Mouse (Mus musculus) adrenal gland, postnatal 4 days (tissue): ENCODE measurements around the gene Dcst2. TPM values are rescaled to one million over a fixed set of nuclear protein-coding genes. Genes with fewer than 3 reads are reported as not detected.

Experiments
- DNase-seq, 2 experiments: peaks; one replicate each; pipeline ENCODE4 v3.0.0; 2021 to 2022; ENCODE audit warnings: low spot score in 2 of 2, mixed read lengths in 2 of 2
- total RNA-seq, 2 experiments: library from RNA; stranded (reverse); gene quantifications; 2 replicates each; pipeline ENCODE4 v1.2.3; 2021

Dcst2 gene
- total RNA-seq, 2 experiments from 2014 or later = 0.25 to 0.48 TPM

DNA sequence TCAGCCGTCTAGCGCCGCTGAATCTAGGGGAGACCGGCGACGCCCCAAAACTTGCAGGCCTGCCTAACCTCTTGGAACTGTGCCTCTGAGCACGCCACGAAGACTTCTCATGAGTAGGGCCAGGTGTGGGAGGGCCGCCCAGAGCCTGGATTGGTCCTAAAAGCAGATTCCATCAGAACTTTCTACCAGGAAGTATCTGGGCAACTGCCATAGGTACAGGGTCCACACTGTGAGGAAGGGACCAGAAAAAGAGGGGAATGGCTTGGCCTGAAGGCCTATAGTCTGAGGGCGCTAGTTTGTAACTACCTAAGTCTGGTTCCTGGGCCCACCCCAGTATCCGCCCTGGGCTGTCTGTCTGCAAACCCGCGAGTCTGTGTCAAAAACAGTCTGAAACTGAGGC lies 30.2 kb upstream of the Dcst2 start:
- DNase-seq = no peak

GRCm38 (mm10) chr3:89332013-89332412 lies 29.8 kb upstream of the Dcst2 start:
- DNase-seq = no peak

DNA sequence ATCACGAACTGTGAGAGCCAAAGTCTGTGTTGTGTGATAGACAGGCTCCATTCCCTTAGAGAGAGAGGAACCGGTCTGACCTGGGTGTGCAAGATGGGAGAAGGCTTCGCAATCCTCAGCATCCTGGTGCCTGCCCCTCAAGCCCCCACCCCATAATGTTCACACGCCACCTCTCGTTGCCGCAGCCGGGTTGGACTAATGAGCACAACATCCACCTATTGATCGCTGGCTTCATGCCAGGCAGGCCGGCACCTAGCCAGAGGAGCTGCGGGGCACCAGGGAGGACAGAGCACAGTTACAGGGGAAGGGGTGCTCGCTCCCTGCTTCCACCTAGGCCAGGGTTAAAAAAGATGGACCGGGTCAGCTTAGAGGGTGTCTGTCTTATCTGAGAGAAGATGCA lies 29.3 kb upstream of the Dcst2 start:
- no peak for DNase-seq

GRCm38 (mm10) chr3:89333053-89333452 lies 28.7 kb upstream of the Dcst2 start:
- DNase-seq = no peak

GRCm38 (mm10) chr3:89336529-89336928 lies 25.2 kb upstream of the Dcst2 start:
- DNase-seq = no peak

DNA sequence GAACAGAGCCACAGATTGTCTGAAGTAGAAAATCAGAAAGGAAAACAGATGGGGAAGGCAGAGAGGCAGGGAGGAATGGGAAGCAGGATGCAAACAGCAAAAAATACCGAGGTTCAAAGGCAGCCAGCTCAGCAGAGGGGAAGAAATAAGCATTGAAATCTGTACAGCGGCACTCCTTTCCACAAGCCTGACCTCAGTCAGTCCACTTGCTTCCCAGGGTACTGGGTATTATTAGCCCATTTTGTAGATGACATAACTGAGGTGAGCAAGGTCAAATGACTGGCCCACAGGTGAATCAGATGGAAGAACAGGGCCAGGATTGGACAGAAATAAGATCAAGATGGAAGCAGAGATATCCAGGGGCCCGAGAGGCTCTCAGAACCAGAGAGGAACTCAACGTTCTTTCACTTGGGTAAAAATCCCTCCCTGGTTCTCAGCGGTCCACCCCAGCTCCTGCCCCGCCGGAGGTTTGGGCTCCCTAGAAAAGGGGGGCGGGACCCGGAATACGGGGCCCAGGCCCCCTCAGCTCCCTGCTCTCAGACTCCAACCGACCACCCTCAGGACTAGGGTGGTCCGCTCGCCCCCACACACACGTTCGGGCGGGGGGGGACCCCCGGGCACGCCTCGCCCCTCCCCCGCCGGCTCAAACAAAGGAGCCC lies 24.6 kb upstream of the Dcst2 start:
- no peak for DNase-seq

DNA sequence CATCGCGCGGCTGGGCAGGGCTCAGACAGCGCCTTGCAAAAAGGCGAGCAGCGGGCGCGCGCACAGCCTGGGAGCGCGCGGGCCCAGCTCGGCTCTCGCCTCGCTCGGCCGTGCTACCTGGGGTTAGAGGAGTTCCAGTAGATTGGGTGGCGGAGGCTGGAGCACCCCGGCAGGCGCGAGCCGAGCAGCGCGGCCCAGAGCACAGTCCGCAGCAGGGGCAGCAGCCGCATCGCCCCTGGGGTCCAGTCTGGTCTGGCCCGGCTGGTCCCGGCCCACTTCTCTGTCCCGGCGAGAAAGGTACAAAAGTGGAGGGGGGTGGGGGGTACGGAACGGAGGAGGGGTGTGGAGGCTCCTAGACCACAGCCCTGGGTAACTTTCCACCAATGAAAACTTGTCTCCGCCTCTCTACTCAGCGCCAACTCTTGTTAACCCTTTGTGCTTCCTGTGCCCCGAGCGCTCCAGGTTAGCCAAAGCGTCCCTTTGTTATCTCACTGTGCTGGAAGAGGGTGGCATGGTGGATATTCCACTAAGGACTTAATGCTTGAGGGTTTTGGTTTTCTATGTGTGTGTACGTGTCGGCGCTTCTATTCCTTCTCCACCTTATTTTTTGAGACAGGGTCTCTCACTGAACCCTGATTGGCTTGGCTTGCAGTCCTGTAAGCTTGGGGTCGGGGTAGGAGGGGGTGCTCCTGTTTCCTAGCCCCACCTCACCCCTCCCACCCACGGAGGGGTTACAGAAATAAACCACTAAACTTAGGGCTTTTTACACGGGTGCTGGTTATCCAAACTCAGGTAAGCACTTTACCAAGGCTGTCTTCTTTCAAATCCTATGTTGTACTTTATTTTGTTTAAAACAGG lies 23.8 kb upstream of the Dcst2 start, which contains the start of gene Efna4:
Gene Efna4, minus strand, starts transcription at position 308 of the 858 bp plus-strand sequence.
- DNase-seq = no peak

DNA sequence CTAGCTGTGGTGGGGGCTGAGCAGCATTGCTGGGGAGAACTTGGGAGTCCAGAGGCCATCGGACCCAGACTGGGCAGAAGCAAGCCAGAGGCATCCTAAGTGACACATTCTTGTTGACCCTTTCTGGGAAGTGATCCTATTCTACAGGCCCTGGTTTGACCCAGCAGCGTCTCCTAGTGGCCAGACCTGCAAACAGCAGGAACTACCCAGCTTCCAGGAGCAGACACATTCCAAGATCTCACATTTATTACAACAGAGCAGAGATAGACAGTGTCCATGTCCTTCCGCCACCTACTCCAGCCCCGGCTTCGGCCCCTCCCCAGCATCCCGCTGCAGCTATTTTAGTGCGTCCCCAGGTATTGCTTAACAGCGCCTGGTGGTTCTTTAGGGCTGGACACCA lies 22.4 kb upstream of the Dcst2 start:
- DNase-seq = peak in 1 of 2 experiments; percentile 57

DNA sequence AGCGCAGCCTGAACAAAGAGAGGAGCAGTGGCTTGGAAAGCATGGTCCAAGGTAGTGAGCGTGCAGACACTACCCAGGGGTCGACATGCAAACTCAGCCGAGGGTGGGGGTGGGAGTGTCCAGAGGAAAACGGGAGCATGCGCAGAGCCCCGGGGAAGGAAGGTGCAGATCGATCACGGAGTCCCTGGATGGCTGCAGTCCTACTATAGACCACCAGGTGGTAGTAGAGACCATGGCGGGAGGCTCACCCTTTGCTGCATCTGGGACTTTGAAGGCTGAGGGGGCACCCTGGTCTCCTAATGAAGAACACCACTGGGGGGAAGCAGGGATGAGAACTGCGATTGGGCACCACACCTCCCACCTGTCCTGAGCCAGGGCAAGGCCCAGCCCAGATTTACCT lies 21.3 kb upstream of the Dcst2 start:
- peak in 1 of 2 experiments; percentile 65 for DNase-seq

DNA sequence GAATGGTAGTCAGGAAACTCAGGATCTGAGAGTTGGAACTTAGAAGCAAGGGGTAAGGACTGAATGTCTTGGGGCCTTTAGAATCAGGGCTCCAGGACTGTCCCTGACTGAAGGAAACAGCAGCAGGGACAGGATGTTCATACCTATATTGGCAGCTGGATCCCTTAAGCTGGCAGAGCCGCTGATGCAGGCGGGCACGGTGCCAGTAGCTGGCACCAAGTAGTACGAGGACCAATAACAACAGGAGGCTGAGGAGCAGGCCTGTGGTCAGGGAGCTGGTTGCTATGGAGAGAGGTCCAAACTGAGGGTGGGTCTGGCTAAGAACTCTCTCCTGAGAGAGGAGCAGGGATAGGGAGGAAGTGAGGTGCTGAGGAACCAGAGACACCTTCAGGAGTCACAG lies 20.0 kb upstream of the Dcst2 start:
- no peak for DNase-seq

DNA sequence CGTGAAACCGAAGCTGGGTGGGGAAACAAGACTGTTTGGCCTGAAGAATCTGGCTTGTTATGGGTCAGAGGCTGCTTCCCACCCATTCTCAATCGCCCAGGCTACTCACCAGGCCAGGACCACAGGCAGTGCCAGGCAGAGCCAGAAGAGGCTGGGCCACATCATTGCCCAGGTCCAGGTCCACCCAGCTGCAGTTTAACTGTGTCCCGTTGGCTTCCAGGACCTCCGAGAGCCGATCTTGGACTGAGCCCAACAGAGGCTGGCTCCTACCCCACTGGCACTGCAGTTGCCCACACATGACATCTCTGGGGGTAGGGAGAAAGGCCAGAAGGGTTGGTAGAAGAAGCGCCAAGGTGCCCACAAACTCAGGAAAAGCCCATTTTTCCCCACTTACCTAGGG lies 18.5 kb upstream of the Dcst2 start:
- DNase-seq = no peak

GRCm38 (mm10) chr3:89346815-89347540 lies 14.8 kb upstream of the Dcst2 start:
- DNase-seq = no peak

DNA sequence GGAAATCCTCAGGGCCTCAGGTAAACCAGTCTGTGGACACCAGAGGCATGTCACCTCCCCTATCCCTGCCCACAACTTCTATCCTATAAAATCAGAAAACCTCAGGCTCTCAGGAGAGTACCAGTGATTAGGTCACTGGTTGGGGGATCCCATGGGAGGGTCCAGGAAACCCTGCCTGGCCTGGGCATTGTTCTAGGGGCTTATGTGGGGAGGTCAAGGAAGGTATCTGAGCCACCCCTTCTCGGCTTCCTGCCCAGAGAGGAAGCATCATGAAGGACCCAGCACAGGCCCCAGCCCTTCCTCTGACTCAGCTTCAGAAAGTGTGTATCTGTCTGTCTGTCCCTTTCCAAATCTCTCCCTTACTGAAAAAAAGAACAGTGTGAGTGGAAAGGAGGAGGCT lies 13.9 kb upstream of the Dcst2 start:
- DNase-seq = no peak

DNA sequence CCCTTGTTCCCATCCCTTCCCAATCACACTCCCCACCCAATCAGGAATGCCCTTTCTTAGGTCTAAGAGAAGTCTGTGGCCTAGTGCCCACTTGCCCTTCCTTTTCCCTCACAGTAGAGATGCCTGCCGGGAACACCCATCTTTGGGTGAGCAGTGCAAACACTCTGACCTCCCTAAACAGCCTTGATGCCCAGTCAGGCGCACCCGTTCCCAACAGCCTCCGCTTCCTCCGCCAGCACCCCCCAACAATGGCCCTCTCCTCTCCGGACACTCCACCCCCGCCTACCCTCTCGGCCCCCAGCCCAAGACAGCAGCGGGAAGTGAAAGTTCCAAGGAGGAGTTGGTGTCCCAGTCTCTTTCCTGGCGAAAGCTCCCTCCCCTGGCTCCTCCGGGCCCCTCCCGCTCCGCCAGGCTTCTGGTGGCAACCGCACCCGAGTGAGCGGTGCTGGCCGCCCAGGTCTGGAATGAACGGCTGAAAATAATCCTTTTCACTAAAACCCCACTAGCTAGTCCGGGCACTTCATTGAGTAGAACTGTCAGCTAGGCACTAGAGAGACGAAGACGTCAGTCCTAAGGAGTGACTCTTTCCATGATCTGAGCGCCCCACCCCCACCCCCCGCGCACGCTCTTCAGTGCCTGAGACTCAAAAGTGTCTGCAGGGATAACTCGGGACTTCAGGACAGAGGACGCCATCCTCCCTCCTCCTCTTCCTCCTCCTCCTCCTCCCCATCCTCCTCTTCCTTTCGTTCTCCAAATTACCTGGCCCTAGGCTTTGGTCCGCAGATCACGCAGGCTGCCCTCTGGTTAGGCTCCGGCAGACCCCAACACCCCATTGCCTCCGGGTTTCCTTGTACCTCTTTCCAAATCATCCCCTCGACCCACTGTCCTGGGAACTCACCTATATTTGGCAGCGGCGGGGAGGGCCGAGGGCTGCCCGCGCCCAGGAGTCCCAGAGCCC lies 12.6 kb upstream of the Dcst2 start:
- peak in 1 of 2 experiments; percentile 33 for DNase-seq

- DNase-seq = peak; percentile 77 to 79
These were observed 11.8 kb upstream of the Dcst2 start, which contains the start of gene Adam15 for GRCm38 (mm10) chr3:89349869-89350501. Gene Adam15, minus strand, starts transcription at chr3:89349996.

DNA sequence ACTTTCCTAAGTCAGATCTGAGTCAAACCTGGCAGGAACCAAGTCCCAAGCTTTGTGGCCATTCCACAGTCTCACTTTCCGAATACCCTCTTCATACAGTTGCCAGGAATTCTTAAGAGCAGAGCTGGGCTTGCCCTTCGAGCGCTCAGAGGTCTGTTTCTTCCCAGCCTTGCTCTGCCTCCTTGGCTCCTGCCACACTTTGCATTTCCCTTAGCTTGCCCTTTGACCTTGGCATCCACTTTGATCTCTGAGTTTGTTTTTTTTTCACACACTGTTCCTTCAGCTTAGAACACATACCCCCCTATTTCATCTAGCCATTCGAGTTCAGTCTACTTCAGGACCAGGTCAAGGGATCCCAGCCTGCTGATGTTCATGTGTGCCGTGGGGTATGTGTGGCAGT lies 10.5 kb upstream of the Dcst2 start:
- no peak for DNase-seq

- peak; percentile 77 to 83 for DNase-seq
These were observed 6.8 kb upstream of the Dcst2 start for GRCm38 (mm10) chr3:89354816-89355511.

- DNase-seq = no peak
These were observed 6.3 kb upstream of the Dcst2 start for GRCm38 (mm10) chr3:89355512-89355902.

DNA sequence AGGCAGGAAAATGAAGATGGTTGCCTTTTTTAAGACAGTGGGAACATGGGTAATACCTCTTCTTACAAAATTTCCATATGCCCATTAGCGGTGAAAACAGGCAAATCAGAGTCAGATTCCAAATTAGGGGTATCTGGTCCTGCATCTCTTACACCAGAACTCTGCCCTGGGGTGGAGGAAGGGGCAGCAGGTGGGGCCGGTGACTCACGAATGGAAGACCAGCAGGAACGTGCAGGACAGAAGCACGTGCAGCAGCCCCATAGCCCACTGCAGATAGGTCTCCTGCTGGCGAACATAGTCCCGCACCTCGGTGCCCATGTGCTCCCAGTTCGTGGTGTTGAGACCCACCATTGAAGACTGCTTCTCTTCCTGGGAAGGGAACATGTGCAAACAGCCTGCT lies 5.7 kb upstream of the Dcst2 start:
- no peak for DNase-seq

GRCm38 (mm10) chr3:89359630-89360029 lies 2.1 kb upstream of the Dcst2 start:
- no peak for DNase-seq
